Mouse (Mus musculus) retina, adult 2 months (tissue): ENCODE measurements at regions not wholly inside any gene's neighbourhood (a gene's known extent, or its start where the extent isn't known, plus 50 kb on each side); places are given as distances from the start of the nearest gene placed in this dataset.

Experiments used
- DNase-seq: peaks from one replicate; pipeline ENCODE4 v3.0.0-alpha.2; 2012; ENCODE audit warnings: low read depth, low spot score

GRCm38 (mm10) chr4:82161818-82162217 lies 543.7 kb downstream of the Nfib start:
- no peak for DNase-seq

DNA sequence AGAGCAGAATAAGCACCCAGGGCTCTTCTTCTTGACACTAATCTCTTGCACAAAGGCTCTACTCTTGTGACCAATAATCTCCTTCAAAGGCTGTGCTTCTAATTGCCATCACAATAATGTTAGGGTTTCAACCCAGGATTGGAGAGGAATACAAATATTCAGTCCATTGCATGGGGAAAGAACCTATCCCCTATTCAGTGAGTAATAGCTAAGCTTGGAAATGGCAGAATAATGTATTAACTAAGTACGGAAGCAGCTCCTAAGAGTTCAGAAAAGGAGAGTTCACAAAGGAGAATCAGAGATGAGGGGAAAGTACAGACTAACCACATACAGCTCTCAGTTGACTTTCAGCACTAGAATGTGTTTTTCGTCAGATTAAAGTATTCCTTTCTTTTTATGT lies 544.3 kb downstream of the Nfib start:
- DNase-seq = no peak

DNA sequence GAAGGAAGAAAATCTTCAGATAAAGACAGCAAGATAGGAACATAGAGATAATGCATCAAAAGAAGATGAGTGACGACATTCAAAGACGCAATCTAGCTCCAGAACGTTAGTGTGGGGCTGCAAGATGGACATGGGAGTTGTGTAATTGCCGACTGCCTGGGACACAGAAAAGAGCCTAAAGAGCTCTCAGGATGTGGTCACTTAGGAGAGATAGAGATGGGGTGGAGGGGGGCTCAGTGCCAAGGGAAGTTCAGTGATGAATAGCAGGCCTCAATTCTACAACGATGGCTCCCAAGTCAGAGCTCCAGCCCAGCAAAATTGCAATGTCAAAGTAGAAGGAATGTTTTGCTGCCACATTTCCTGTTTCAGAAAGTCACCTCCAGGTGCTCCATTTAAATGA lies 545.3 kb downstream of the Nfib start:
- DNase-seq = no peak

- no peak for DNase-seq
Measured at GRCm38 (mm10) chr4:82155642-82156320, 549.8 kb downstream of the Nfib start.

- no peak for DNase-seq
Measured at GRCm38 (mm10) chr4:82154021-82154555, 551.5 kb downstream of the Nfib start.

DNA sequence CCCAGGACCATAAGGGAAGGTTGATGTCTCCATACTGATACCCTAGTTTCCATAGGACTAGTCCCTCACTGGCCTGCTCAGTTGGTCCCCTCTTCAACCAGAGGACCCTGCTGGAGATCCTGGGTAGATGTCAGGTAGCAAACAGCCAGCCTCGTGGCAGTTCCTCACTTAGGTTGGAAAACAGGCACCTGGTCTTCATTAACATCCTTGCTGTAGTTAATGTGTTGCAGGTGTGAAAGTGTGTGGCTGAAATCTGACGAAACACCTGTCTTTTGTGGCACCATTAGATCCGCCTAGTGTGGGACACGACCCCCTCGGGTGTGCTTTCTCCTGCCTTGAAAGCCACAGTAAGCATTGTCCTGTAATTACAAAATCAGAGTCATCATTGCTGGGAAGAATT lies 551.9 kb downstream of the Nfib start:
- DNase-seq = no peak

DNA sequence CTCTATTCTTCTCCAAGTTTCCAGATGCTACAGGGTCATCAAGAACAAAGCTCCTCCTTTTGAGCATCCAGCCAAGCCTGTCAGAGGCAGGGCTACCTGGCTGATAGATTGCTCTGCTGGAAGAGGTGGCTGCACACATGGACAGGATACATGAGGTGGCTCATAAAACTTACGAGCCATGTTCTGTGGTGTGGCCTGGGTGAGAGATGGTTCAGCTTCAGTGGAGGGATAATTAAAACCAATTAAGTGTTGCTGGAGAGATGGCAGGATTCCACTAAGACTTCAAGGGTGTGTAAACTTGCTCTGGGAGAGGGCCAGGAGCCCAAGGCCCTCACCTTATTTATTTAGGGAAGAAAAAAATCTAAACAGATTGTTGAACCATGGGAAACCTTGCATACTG lies 555.6 kb downstream of the Nfib start:
- DNase-seq = no peak

GRCm38 (mm10) chr4:82148129-82149064 lies 557.2 kb downstream of the Nfib start:
- DNase-seq = no peak

GRCm38 (mm10) chr4:82142391-82142790 lies 563.2 kb downstream of the Nfib start:
- no peak for DNase-seq

DNA sequence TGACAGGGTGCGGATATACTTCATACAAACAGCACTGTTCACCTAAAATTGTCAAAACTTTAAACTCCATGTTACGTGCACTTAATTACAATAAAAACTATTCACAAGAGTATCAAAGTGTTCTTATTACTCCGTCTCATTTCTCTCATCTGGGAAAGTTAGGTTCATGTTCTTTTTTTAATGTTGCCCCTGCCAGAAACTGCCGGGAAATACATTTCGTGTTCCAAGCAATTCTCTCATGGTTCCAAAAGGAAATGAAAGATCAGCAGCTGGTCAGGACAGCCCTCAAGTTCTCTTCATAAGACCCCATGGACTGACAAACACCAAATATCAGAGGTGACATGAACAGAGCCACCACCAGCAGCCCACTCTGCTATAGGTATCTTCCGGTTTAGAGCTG lies 565.7 kb downstream of the Nfib start:
- no peak for DNase-seq

DNA sequence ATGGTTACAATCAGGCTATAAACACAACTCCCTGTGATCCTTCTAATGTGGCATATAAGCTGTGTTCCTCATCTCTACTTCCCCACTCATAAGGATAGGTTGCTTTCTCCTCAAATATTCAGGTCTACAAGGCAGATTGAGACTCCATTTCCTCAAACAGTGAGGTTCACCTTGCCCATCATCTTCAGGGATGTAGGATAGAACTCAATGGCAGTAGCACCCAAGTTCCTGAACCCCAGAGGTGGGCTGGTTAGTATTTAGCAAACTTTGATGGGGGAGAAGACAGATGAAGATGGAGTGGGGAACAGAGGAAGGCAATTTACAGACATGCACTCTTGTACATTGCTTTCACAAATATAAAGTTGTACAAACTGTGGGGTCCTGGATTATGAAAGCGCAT lies 566.5 kb downstream of the Nfib start:
- DNase-seq = no peak

- no peak for DNase-seq
Measured at GRCm38 (mm10) chr4:82132851-82133250, 572.7 kb downstream of the Nfib start.

GRCm38 (mm10) chr4:82132326-82132725 lies 573.2 kb downstream of the Nfib start:
- no peak for DNase-seq

DNA sequence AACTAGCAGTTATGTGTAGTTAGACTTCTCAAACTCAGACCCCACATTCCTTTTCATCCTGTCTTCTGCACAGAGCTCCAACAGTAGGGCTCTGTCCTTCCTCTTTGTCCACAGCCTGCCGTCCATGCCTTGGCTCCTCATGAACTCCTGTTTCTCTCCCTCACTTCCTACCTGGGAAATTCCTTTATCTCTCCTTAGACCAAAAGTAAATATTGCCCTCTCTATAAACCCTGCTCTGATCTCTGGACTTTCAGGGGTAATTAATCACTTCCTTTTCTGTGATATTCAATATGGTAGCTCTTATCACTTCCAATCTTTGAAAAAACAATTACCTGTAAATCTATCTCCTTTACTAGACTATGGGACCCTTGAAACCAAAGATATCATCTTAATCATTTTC lies 576.1 kb downstream of the Nfib start:
- DNase-seq = no peak

- DNase-seq = no peak
Measured at GRCm38 (mm10) chr4:82123733-82124132, 581.8 kb downstream of the Nfib start.

DNA sequence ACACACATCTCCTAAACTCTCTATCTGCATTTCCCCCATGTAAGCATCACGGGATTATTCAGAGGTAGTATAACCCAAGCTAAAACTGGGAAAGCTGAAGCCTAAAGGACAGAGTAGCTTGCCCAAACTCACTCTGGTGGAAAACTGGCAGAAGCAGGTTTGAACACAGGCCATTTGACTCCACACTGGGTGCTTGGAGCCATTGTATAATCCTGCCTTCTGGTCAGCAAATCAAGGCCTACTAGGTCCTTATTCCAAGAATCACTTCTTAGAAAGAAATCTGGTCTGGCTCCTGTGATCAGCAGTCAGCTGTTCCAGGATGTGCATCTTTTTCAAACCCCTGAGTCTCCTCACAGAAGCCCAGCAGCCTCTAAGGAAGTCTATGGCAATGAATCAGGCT lies 582.4 kb downstream of the Nfib start:
- DNase-seq = no peak

GRCm38 (mm10) chr4:82120796-82121195 lies 584.8 kb downstream of the Nfib start:
- DNase-seq = no peak

DNA sequence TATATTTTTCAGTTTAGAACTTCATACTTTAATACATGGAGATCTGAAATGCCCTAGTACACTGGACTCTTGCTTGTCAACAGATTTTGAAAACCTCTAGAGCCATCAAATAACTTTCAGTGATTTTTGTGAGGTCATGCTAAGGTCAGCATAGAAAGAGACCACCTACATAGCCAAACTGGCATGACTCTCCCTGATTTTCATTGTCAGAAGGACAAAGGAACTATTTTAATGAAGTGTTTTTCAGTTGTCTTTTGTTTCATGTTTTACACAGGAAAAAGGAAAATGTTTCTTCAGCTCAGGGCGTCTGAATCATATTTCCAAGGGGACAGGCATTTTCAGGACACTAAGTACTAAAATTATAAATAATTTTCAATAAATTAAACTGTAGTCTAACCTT lies 585.2 kb downstream of the Nfib start:
- DNase-seq = no peak

- no peak for DNase-seq
Measured at GRCm38 (mm10) chr4:82101837-82102236, 603.7 kb downstream of the Nfib start.

- DNase-seq = no peak
Measured at GRCm38 (mm10) chr4:82099970-82100368, 605.6 kb downstream of the Nfib start.

DNA sequence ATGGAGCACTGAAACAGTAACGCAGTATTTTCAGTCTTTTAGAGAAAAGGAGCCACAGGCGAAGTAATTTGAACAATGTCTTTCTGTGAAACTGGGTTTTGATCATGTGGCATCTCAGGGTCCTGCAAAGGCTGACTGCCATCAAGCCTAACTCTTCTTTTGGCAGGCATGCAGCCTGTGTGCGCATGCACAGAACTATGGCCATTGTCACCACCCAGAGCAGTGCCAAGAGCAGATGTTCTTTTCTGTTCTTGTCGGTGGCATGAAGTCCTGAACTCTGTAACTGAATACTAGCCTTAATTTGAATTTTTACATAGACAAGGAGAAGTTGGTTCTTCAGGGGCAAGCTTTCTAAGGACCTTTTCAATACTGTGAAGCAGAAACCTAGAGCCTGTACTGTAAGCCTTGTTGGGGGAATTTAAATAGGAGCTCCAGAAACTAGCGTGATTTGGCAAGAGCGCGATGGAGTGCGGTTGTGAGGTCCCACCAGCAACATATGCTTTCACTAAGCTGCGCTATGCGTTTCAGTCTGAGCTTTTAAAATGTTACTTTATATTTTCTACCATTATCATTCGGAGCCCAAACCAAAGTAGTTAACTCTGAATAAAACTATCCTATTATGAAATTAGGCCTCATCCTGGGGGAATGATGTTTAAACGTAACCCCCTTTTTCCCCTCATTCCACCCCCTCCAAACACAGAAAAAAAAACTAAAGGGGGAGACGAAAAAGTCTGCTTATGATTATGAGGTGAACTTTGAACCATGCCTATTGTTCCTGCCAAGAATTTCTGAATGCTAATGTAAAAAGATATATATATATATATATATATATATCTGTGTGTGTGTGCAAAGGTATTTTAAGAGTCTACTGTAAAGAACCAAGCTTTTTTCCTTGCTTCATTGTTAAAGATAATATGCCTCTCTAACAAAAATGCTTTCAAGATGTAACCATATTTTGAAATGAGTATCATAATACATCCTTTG lies 606.3 kb downstream of the Nfib start:
- DNase-seq = no peak
